8 mouse cellular contexts compared by ENCODE assay signal in genomic region chr11:40690444-40691127, GRCm38 (mm10). TPM values are rescaled to one million over a fixed set of nuclear protein-coding genes. Genes with fewer than 3 reads are reported as not detected.
A peak's percentile ranks its signal among the peaks of the same experiment; 100 is the strongest.
DNase-seq lines count a peak whose midpoint lies in the region; ATAC-seq and TF ChIP-seq lines count a peak whose summit lies in the region.
"Had no signal": no experiment of that assay in that cellular context is flagged by ENCODE, and none has a peak within 500 bp of the region (broad histone marks: within the 10 kb centered on the region; RNA-seq: fewer than 3 reads in every experiment).

No protein-coding gene starts in this region.

- H3K9ac ChIP-seq in lung, embryonic 14.5 days, result no peak overlapping the region

- H3K4me1 ChIP-seq in lung, embryonic 14.5 days (ENCODE audit: insufficient read depth), result peaks cover 9% of the 10 kb centered on the region; the same call in 1 of the 2 replicates
- peaks cover 14% of the 10 kb centered on the region for H3K4me1 ChIP-seq in lung, adult 2 months (ENCODE audit: control insufficient read depth, insufficient read depth, low read length)
- H3K4me1 ChIP-seq in heart, embryonic 10.5 days, result peaks cover 13% of the 10 kb centered on the region

- peak overlapping the region; percentile 80 for H3K4me2 ChIP-seq in lung, embryonic 14.5 days
- H3K4me2 ChIP-seq in myocyte (ENCODE audit: low read depth), result peak overlapping the region; percentile 92

- no peak for TF ChIP-seq CTCF in lung, embryonic 14.5 days (IDR thresholded peaks at IDR 0.05; ENCODE audit: low read depth)
- no peak for TF ChIP-seq CTCF in lung, adult 2 months (IDR thresholded peaks at IDR 0.05; ENCODE audit: insufficient read depth, low read length)
- TF ChIP-seq CTCF in brain, embryonic 14.5 days (IDR thresholded peaks at IDR 0.05; ENCODE audit: borderline replicate concordance, extremely low read depth, insufficient read depth, insufficient read length), result no peak

- peak overlapping the region; percentile 10; the same call in 1 of the 2 replicates for H3K4me3 ChIP-seq in lung, embryonic 14.5 days (ENCODE audit: low read depth, low read length)
- H3K4me3 ChIP-seq in lung, adult 2 months (replicated peaks; ENCODE audit: extremely low read depth, low read depth, low read length), result no peak overlapping the region
- peak overlapping the region; percentile 89 for H3K4me3 ChIP-seq in heart, embryonic 10.5 days
- H3K4me3 ChIP-seq in myocyte, result peak overlapping the region; percentile 35

- DNase-seq in lung, embryonic 14.5 days, result no peak
- no peak for DNase-seq in lung, adult 2 months
- peak; percentile 15 for DNase-seq in brain, embryonic 14.5 days (ENCODE audit: low read depth)
- no peak for DNase-seq in heart, embryonic 10.5 days (ENCODE audit: low spot score)
- DNase-seq in urinary bladder, adult 18-20 months (ENCODE audit: low spot score in 2 of 2), result no peak
- DNase-seq in c-Kit-positive CD71-positive TER-119-positive erythroid progenitor cells, embryonic 14.5 days (ENCODE audit: low spot score), result no peak
- DNase-seq: retina, postnatal 1 day had no signal

- no peak for ATAC-seq in lung, embryonic 14.5 days (ENCODE audit: insufficient read depth)

- H3K27me3 ChIP-seq in lung, embryonic 14.5 days (ENCODE audit: insufficient read depth, low read length), result no peaks in the 10 kb centered on the region
- no peaks in the 10 kb centered on the region for H3K27me3 ChIP-seq in heart, embryonic 10.5 days (ENCODE audit: insufficient read depth, poor library complexity, severe bottlenecking)
- no peaks in the 10 kb centered on the region for H3K27me3 ChIP-seq in myocyte (ENCODE audit: control insufficient read depth, insufficient read depth, insufficient read length)

- no peak overlapping the region for H3K27ac ChIP-seq in lung, embryonic 14.5 days (ENCODE audit: low read depth)
- H3K27ac ChIP-seq in heart, embryonic 10.5 days, result no peak overlapping the region

- H3ac ChIP-seq in myocyte (ENCODE audit: control insufficient read depth, insufficient read length), result no peak overlapping the region

- no peaks in the 10 kb centered on the region for H3K9me3 ChIP-seq in lung, embryonic 14.5 days (ENCODE audit: low read depth, low read length)
- no peaks in the 10 kb centered on the region for H3K9me3 ChIP-seq in heart, embryonic 10.5 days

- peaks cover 55% of the 10 kb centered on the region for H3K79me2 ChIP-seq in myocyte (ENCODE audit: control insufficient read depth, insufficient read depth)

- WGBS in lung, embryonic 14.5 days, result 59% methylated on average over 5 of the region's 5 CpGs
- WGBS in lung, adult 2 months, result 24% methylated on average over 5 of the region's 5 CpGs
- WGBS in heart, embryonic 10.5 days, result 44% methylated on average over 5 of the region's 5 CpGs

- H3K36me3 ChIP-seq in lung, embryonic 14.5 days (ENCODE audit: insufficient read depth), result peaks cover 20% of the 10 kb centered on the region
- peaks cover 25% of the 10 kb centered on the region for H3K36me3 ChIP-seq in heart, embryonic 10.5 days
- H3K36me3 ChIP-seq in myocyte (ENCODE audit: control insufficient read depth, insufficient read depth), result no peaks in the 10 kb centered on the region

- no peak for TF ChIP-seq POLR2A in lung, adult 2 months (IDR thresholded peaks at IDR 0.05; ENCODE audit: borderline replicate concordance, extremely low read depth, low read depth, low read length)
- TF ChIP-seq POLR2A in brain, embryonic 14.5 days (IDR thresholded peaks at IDR 0.05; ENCODE audit: borderline replicate concordance, extremely low read depth, insufficient read depth, insufficient read length, poor library complexity, severe bottlenecking), result no peak
- TF ChIP-seq POLR2A in myocyte (IDR thresholded peaks at IDR 0.05; ENCODE audit: insufficient read length, low read depth), result no peak

TF ChIP-seq in myocyte, 11 proteins besides CTCF, POLR2A, EP300 and RAD21:
- TF ChIP-seq TCF12 (IDR thresholded peaks at IDR 0.05; ENCODE audit: insufficient read depth, poor library complexity, severe bottlenecking) (no peak), CEBPB (IDR thresholded peaks at IDR 0.05; ENCODE audit: insufficient read depth, poor library complexity, severe bottlenecking) (peak; percentile 45; the same call in 1 of the 2 replicates), SRF (IDR thresholded peaks at IDR 0.05; ENCODE audit: control insufficient read depth, insufficient read length, low read depth) (no peak), POLR2AphosphoS2 (IDR thresholded peaks at IDR 0.05; ENCODE audit: insufficient read length, low read depth) (no peak), TCF3 (IDR thresholded peaks at IDR 0.05; ENCODE audit: insufficient read length, low read depth) (no peak)

RNA-seq across cellular contexts. Expression of gene Mat2b, which starts 4.4 kb away (rescaled TPM):
- polyA plus RNA-seq in lung, embryonic 14.5 days (2014; fragmentation: Nextera tagmentation; extraction: Ambion mirVana), result 85.1 and 93.4 TPM in 2 replicates
- polyA plus RNA-seq in lung, adult 2 months (2012; rRNA removed), result 32.0 and 38.8 TPM in 2 replicates
- polyA plus RNA-seq in brain, embryonic 14.5 days (2012; rRNA removed), result 46.0 and 52.1 TPM in 2 replicates
- 103 and 106 TPM in 2 replicates for polyA plus RNA-seq in heart, embryonic 10.5 days (2016; fragmentation: Nextera tagmentation; extraction: Ambion mirVana)
- polyA plus RNA-seq in myocyte (2012; fragmentation: generic; extraction: Trizol), result 29.3 TPM

RNA-seq across cellular contexts. Expression of gene Hmmr, which starts 42.6 kb away (rescaled TPM):
- 62.9 and 63.7 TPM in 2 replicates for polyA plus RNA-seq in lung, embryonic 14.5 days (2014; fragmentation: Nextera tagmentation; extraction: Ambion mirVana)
- 0.33 and 0.71 TPM in 2 replicates for polyA plus RNA-seq in lung, adult 2 months (2012; rRNA removed)
- polyA plus RNA-seq in brain, embryonic 14.5 days (2012; rRNA removed), result 8.0 and 13.4 TPM in 2 replicates
- 57.1 and 63.0 TPM in 2 replicates for polyA plus RNA-seq in heart, embryonic 10.5 days (2016; fragmentation: Nextera tagmentation; extraction: Ambion mirVana)
- 8.4 TPM for polyA plus RNA-seq in myocyte (2012; fragmentation: generic; extraction: Trizol)

RNA-seq across cellular contexts. Expression of gene Nudcd2, which starts 42.9 kb away (rescaled TPM):
- 167 and 172 TPM in 2 replicates for polyA plus RNA-seq in lung, embryonic 14.5 days (2014; fragmentation: Nextera tagmentation; extraction: Ambion mirVana)
- polyA plus RNA-seq in lung, adult 2 months (2012; rRNA removed), result 6.7 and 8.4 TPM in 2 replicates
- 28.9 and 29.5 TPM in 2 replicates for polyA plus RNA-seq in brain, embryonic 14.5 days (2012; rRNA removed)
- polyA plus RNA-seq in heart, embryonic 10.5 days (2016; fragmentation: Nextera tagmentation; extraction: Ambion mirVana), result 152 and 184 TPM in 2 replicates
- polyA plus RNA-seq in myocyte (2012; fragmentation: generic; extraction: Trizol), result 43.5 TPM
